8 mouse cellular contexts compared by ENCODE assay signal in genomic region chr17:29395381-29395780, GRCm38 (mm10). TPM values are rescaled to one million over a fixed set of nuclear protein-coding genes. Genes with fewer than 3 reads are reported as not detected.
DNase-seq lines count a peak whose midpoint lies in the region; ATAC-seq lines count a peak whose summit lies in the region.

No protein-coding gene starts in this region.

- no peaks in the 10 kb centered on the region for H3K9me3 ChIP-seq in heart, embryonic 11.5 days (replicated peaks; ENCODE audit: control insufficient read depth, low read length)
- H3K9me3 ChIP-seq in lung, embryonic 15.5 days = no peaks in the 10 kb centered on the region

- no peaks in the 10 kb centered on the region for H3K36me3 ChIP-seq in heart, embryonic 11.5 days (ENCODE audit: control insufficient read depth, insufficient read depth, low read length)
- no peaks in the 10 kb centered on the region for H3K36me3 ChIP-seq in lung, embryonic 15.5 days
- H3K36me3 ChIP-seq in splenic B cell, adult 2 months (ENCODE audit: control insufficient read depth, insufficient read depth, low read length, poor library complexity, severe bottlenecking) = no peaks in the 10 kb centered on the region

- no peak overlapping the region for H3K9ac ChIP-seq in heart, embryonic 11.5 days (ENCODE audit: low read depth, low read length)
- no peak overlapping the region for H3K9ac ChIP-seq in lung, embryonic 15.5 days

- H3K4me3 ChIP-seq in heart, embryonic 11.5 days (ENCODE audit: low read depth, low read length) = no peak overlapping the region
- H3K4me3 ChIP-seq in lung, embryonic 15.5 days = no peak overlapping the region

- peak; percentile 61 for DNase-seq in adrenal gland, adult 2 months
- no peak for DNase-seq in adrenal gland, postnatal 25 days
- DNase-seq in splenic B cell, adult 2 months (ENCODE audit: low read depth, low spot score) = peak; percentile 91
- no peak for DNase-seq in frontal cortex, postnatal 14 days (ENCODE audit: low spot score in 2 of 2)
- no peak for DNase-seq in cerebellum, postnatal 10 days
- DNase-seq in embryo, embryonic 10.5 days (ENCODE audit: low spot score) = no peak

- peaks cover 35% of the 10 kb centered on the region for H3K4me1 ChIP-seq in heart, embryonic 11.5 days (ENCODE audit: control insufficient read depth, insufficient read depth, low read length)
- peaks cover 49% of the 10 kb centered on the region for H3K4me1 ChIP-seq in lung, embryonic 15.5 days

- H3K27me3 ChIP-seq in heart, embryonic 11.5 days (ENCODE audit: control insufficient read depth, insufficient read depth, low read length) = no peaks in the 10 kb centered on the region
- no peaks in the 10 kb centered on the region for H3K27me3 ChIP-seq in lung, embryonic 15.5 days
- no peaks in the 10 kb centered on the region for H3K27me3 ChIP-seq in splenic B cell, adult 2 months (ENCODE audit: control insufficient read depth, insufficient read depth, low read length, poor library complexity, severe bottlenecking)

- H3K27ac ChIP-seq in heart, embryonic 11.5 days (ENCODE audit: low read depth, low read length) = 0 out of 2 replicates have a peak overlapping the region, but pooled peaks have one; percentile 10
- H3K27ac ChIP-seq in lung, embryonic 15.5 days = peak overlapping the region; percentile 25; the same call in 1 of the 2 replicates

- ATAC-seq in heart, embryonic 11.5 days (replicated peaks; ENCODE audit: insufficient number of reproducible peaks, low FRiP score, low TSS enrichment) = no peak
- ATAC-seq in lung, embryonic 15.5 days (ENCODE audit: borderline replicate concordance, extremely low read depth, low FRiP score, low TSS enrichment) = no peak

- H3K4me2 ChIP-seq in heart, embryonic 11.5 days = no peak overlapping the region
- H3K4me2 ChIP-seq in lung, embryonic 15.5 days = no peak overlapping the region

- 52% methylated on average over 7 of the region's 7 CpGs for WGBS in heart, embryonic 11.5 days (ENCODE audit: insufficient replicate concordance)
- WGBS in lung, embryonic 15.5 days = 39% methylated on average over 7 of the region's 7 CpGs

RNA-seq across cellular contexts. Expression of gene Fgd2, which starts 34.7 kb away (rescaled TPM):
- 1 to 10 TPM; 2.6 to 3.4 TPM for total RNA-seq in adrenal gland, adult 2 months (2021)
- 10.0 and 17.2 TPM in 2 replicates for polyA plus RNA-seq in adrenal gland, adult 2 months (2012; rRNA removed)
- total RNA-seq in adrenal gland, postnatal 25 days (2021) = 1.6 and 3.0 TPM in 2 replicates
- polyA plus RNA-seq in heart, embryonic 11.5 days (2014; fragmentation: Nextera tagmentation; extraction: Ambion mirVana) = 1.2 and 2.3 TPM in 2 replicates
- 19.1 and 21.7 TPM in 2 replicates for polyA plus RNA-seq in lung, embryonic 15.5 days (2015; fragmentation: Nextera tagmentation; extraction: Ambion mirVana)

RNA-seq across cellular contexts. Expression of gene Mtch1, which starts 47.6 kb away (rescaled TPM):
- total RNA-seq in adrenal gland, adult 2 months (2021) = 100 to 1,000 TPM; 220 to 280 TPM
- polyA plus RNA-seq in adrenal gland, adult 2 months (2012; rRNA removed) = 331 and 392 TPM in 2 replicates
- total RNA-seq in adrenal gland, postnatal 25 days (2021) = 231 and 242 TPM in 2 replicates
- polyA plus RNA-seq in heart, embryonic 11.5 days (2014; fragmentation: Nextera tagmentation; extraction: Ambion mirVana) = 266 and 306 TPM in 2 replicates
- polyA plus RNA-seq in lung, embryonic 15.5 days (2015; fragmentation: Nextera tagmentation; extraction: Ambion mirVana) = 341 and 343 TPM in 2 replicates

Comparison
In these comparisons a context has a peak if more than half of its experiments do, and no peak if none do; other contexts are left out.
1. DNase-seq: peak in adrenal gland, adult 2 months (single experiment) and splenic B cell, adult 2 months (single experiment); none in adrenal gland, postnatal 25 days (single experiment), frontal cortex, postnatal 14 days (0 of 2), cerebellum, postnatal 10 days (0 of 2) and embryo, embryonic 10.5 days (single experiment).